Mouse (Mus musculus) C2C12 (cell line): ENCODE measurements around the gene Lif. TPM values are rescaled to one million over a fixed set of nuclear protein-coding genes. Genes with fewer than 3 reads are reported as not detected.
A peak's percentile ranks its signal among the peaks of the same experiment; 100 is the strongest.

Experiments used
- H3K27me3 ChIP-seq: one replicate; pipeline ENCODE4 v1.6.1; 2011; ENCODE audit not compliant: control insufficient read depth, insufficient read depth, insufficient read length
- H3K36me3 ChIP-seq: one replicate; pipeline ENCODE4 v1.6.1; 2011; ENCODE audit not compliant: control insufficient read depth, insufficient read depth
- H3K4me3 ChIP-seq: one replicate; pipeline ENCODE4 v1.5.1; 2011; ENCODE audit warnings: mild to moderate bottlenecking, control low read depth; ENCODE audit not compliant: poor library complexity, insufficient read depth, severe bottlenecking
- H3K79me2 ChIP-seq: one replicate; pipeline ENCODE4 v1.6.1; 2011; ENCODE audit not compliant: control insufficient read depth, insufficient read depth
- H3K79me3 ChIP-seq: one replicate; pipeline ENCODE4 v1.6.1; 2011; ENCODE audit warnings: low read depth, control low read depth
- H3ac ChIP-seq: one replicate; pipeline ENCODE3; 2011; ENCODE audit warnings: low read depth; ENCODE audit not compliant: control insufficient read depth, insufficient read length
- CEBPB ChIP-seq: IDR thresholded peaks from one replicate; pipeline ENCODE4 v1.6.1; 2011; ENCODE audit warnings: low read depth, mild to moderate bottlenecking, control low read depth, moderate library complexity
- CTCF ChIP-seq: IDR thresholded peaks from one replicate; pipeline ENCODE4 v1.5.1; 2011; ENCODE audit not compliant: control insufficient read depth, insufficient read depth, insufficient read length
- FOSL1 ChIP-seq: IDR thresholded peaks from one replicate; pipeline ENCODE4 v1.8.0; 2011; ENCODE audit warnings: mild to moderate bottlenecking, low read length; ENCODE audit not compliant: poor library complexity, insufficient read depth, severe bottlenecking
- MAX ChIP-seq: IDR thresholded peaks from one replicate; pipeline ENCODE4 v1.6.1; 2011; ENCODE audit warnings: mild to moderate bottlenecking, control low read depth
- MYOD1 ChIP-seq: IDR thresholded peaks from one replicate; pipeline ENCODE4 v1.6.1; 2011; ENCODE audit warnings: low read depth; ENCODE audit not compliant: control insufficient read depth, insufficient read length
- MYOG ChIP-seq: IDR thresholded peaks from one replicate; pipeline ENCODE4 v1.6.1; 2011; ENCODE audit not compliant: control insufficient read depth, insufficient read length; ENCODE audit errors: extremely low read depth
- USF1 ChIP-seq: IDR thresholded peaks from one replicate; pipeline ENCODE4 v1.6.1; 2011; ENCODE audit warnings: low read depth, mild to moderate bottlenecking, control low read depth, moderate library complexity
- polyA plus RNA-seq: library from polyadenylated mRNA; unstranded; fragments of >200 nt; fragmentation: generic; extraction: Trizol; gene quantifications from one replicate; pipeline ENCODE4 v1.2.1, GENCODE M21; 2012; ENCODE audit warnings: missing spikeins

The Lif gene
- polyA plus RNA-seq, 1 experiment, result 1.0 TPM

- Histone ChIP-seq H3K4me3 (no peak overlapping the region), H3K79me2 (no peaks in the 10 kb centered on the region), H3K79me3 (no peaks in the 10 kb centered on the region), H3K27me3 (no peaks in the 10 kb centered on the region), H3ac (no peak overlapping the region), H3K36me3 (no peaks in the 10 kb centered on the region)
- TF ChIP-seq USF1, result no peak
- TF ChIP-seq CTCF, result no peak
- no peak for TF ChIP-seq FOSL1
- TF ChIP-seq CEBPB, result no peak
- no peak for TF ChIP-seq MAX
- no peak for TF ChIP-seq MYOG
- TF ChIP-seq MYOD1, result no peak
Observed at GRCm38 (mm10) chr11:4226569-4227325, 30.6 kb upstream of the Lif start.

- Histone ChIP-seq H3K4me3 (no peak overlapping the region), H3K27me3 (no peaks in the 10 kb centered on the region), H3K36me3 (no peaks in the 10 kb centered on the region), H3K79me3 (no peaks in the 10 kb centered on the region), H3K79me2 (no peaks in the 10 kb centered on the region), H3ac (no peak overlapping the region)
- peak; percentile 10 for TF ChIP-seq USF1
- no peak for TF ChIP-seq MAX
- TF ChIP-seq MYOD1, result no peak
- no peak for TF ChIP-seq CEBPB
Observed at GRCm38 (mm10) chr11:4228463-4228862, 28.9 kb upstream of the Lif start.

- Histone ChIP-seq H3K79me2 (no peaks in the 10 kb centered on the region), H3K27me3 (no peaks in the 10 kb centered on the region), H3K36me3 (no peaks in the 10 kb centered on the region), H3K4me3 (no peak overlapping the region), H3K79me3 (no peaks in the 10 kb centered on the region), H3ac (no peak overlapping the region)
- TF ChIP-seq MYOG (no peak), CEBPB (no peak), MAX (no peak), FOSL1 (no peak), CTCF (no peak), USF1 (no peak), MYOD1 (no peak)
Observed at GRCm38 (mm10) chr11:4229841-4230240, 27.5 kb upstream of the Lif start.

- TF ChIP-seq USF1 (no peak), MYOD1 (no peak), CTCF (no peak)
- Histone ChIP-seq H3K27me3 (no peaks in the 10 kb centered on the region), H3K79me3 (no peaks in the 10 kb centered on the region), H3K36me3 (no peaks in the 10 kb centered on the region), H3K79me2 (no peaks in the 10 kb centered on the region), H3K4me3 (no peak overlapping the region), H3ac (no peak overlapping the region)
Observed at GRCm38 (mm10) chr11:4231435-4231834, 25.9 kb upstream of the Lif start.

- no peaks in the 10 kb centered on the region for H3K36me3 ChIP-seq
- H3K79me2 ChIP-seq, result no peaks in the 10 kb centered on the region
- no peaks in the 10 kb centered on the region for H3K79me3 ChIP-seq
- H3K27me3 ChIP-seq, result no peaks in the 10 kb centered on the region
- no peak overlapping the region for H3ac ChIP-seq
- TF ChIP-seq CTCF (no peak), FOSL1 (no peak), USF1 (no peak), MAX (no peak), MYOD1 (no peak), MYOG (no peak)
- H3K4me3 ChIP-seq, result no peak overlapping the region
Observed at GRCm38 (mm10) chr11:4232644-4233043, 24.7 kb upstream of the Lif start.

GRCm38 (mm10) chr11:4235052-4235655 lies 22.2 kb upstream of the Lif start:
- H3K79me2 ChIP-seq, result no peaks in the 10 kb centered on the region
- H3ac ChIP-seq, result no peak overlapping the region
- H3K79me3 ChIP-seq, result no peaks in the 10 kb centered on the region
- H3K36me3 ChIP-seq, result no peaks in the 10 kb centered on the region
- TF ChIP-seq USF1 (no peak), MYOD1 (no peak), FOSL1 (no peak), CTCF (no peak), MYOG (no peak), CEBPB (no peak), MAX (no peak)
- H3K27me3 ChIP-seq, result no peaks in the 10 kb centered on the region
- H3K4me3 ChIP-seq, result no peak overlapping the region
